Mouse (Mus musculus) naive thymus-derived CD4-positive, alpha-beta T cell, adult 2 months (primary cell): ENCODE results near the gene 2010111I01Rik.

Experiments
- DNase-seq: peaks from one replicate; pipeline ENCODE4 v3.0.0-alpha.2; 2011; ENCODE audit warnings: low read depth

Gene 2010111I01Rik

DNA sequence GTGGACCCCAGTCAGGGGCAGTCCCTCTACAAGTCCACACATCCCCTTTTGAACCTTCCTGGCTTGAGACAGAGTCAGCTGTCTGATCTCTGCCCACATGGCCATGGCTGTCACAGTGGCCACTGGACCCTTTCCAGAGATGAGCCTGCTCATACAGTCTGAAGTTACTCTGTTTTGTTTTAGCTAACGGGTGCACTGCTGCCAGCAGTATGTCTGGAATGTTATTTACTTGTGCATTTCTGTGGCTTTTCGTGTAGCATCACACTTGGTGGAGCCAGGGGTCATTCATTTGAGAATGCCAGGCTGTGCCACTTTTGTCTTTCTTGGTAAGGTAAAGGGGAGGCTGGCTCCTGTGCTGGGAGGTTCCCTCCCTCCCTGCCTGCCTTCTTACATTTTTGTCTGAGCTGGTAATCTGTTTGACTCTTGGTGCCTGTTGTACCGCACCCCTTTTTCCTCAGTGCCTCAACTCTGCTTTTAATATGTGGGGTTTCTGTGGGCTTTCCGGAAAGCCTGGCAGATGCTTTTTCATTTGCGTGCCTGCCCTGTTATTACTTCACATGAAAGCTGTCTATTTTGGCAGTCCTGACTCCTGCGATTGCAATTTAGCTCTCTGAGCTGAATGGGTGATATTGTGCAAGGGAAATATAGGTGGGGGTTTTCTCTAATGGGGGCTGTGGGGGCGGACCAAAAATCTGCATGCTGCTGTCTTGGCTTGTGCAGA is 190.3 kb downstream of the 2010111I01Rik start:
- no peak for DNase-seq

- DNase-seq, result no peak
Measured at GRCm38 (mm10) chr13:63156264-63156663, 191.6 kb downstream of the 2010111I01Rik start.

- no peak for DNase-seq
Measured at GRCm38 (mm10) chr13:63170282-63171073, 205.8 kb downstream of the 2010111I01Rik start.

- no peak for DNase-seq
Measured at GRCm38 (mm10) chr13:63171347-63172096, 206.8 kb downstream of the 2010111I01Rik start.

GRCm38 (mm10) chr13:63172097-63172445 is 207.4 kb downstream of the 2010111I01Rik start:
- DNase-seq, result no peak

- DNase-seq, result no peak
Measured at GRCm38 (mm10) chr13:63174252-63175020, 209.7 kb downstream of the 2010111I01Rik start.

GRCm38 (mm10) chr13:63176131-63176530 is 211.4 kb downstream of the 2010111I01Rik start:
- no peak for DNase-seq

DNA sequence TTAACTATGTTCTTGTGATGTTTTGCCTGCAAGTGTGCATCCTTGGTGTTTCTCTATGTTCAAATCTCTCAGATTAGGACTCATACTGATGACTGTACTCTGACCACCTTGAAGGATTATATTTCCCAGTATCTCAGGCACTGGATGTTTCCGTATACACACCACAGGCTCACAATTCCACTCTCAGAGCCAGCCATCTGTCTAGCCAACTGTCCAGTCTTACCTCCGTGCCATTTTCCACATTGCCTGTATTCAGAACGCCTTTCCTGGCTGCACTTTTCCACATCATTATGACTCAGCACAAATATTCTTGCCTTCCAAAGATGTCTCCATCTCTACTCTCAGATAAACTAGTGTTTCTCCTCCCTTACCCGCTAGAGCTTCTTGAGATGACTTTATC is 212.5 kb downstream of the 2010111I01Rik start:
- DNase-seq, result no peak

GRCm38 (mm10) chr13:63180641-63181235 is 216.0 kb downstream of the 2010111I01Rik start:
- no peak for DNase-seq

GRCm38 (mm10) chr13:63184946-63185345 is 220.3 kb downstream of the 2010111I01Rik start:
- no peak for DNase-seq

DNA sequence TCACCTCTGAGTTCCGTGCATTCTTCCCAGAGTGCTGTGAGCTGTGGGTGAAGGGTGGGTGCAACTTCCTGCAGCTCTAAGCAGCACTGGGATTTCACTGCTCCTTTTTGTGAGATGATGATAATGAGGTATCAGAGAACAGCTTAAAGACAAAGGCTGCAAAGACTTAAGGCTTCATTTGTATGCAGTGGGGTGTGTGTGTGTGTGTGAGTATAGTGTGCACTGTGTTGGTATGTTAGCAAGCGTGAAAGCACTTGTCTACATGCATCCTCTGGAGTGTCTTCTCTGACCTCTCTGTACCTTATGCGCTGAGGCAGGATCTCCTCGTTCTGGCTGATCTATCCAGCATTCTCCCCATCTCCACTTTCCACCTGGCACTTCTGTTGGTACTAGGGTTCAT is 221.5 kb downstream of the 2010111I01Rik start:
- DNase-seq, result no peak

DNA sequence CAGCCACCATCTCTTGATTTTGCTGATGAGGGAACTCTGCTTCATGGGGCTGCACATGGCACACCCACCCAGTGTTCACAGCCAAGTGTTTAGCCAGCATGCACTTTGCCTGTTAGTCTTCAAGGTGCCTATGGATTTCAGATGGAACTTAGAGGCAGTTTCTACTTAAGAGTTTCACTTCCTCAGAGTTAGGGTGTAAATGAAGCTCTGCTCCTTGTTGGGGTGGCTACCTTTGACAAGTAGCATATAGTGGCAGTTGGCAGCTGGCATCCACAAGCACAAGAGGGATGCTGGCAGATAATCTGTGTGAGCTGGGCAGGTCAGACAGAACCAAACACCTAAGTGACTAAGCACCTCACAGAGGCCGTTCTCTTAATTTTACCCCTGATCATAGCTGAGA is 221.9 kb downstream of the 2010111I01Rik start:
- no peak for DNase-seq

GRCm38 (mm10) chr13:63187145-63188143 is 222.8 kb downstream of the 2010111I01Rik start:
- peak; percentile 32 for DNase-seq

DNA sequence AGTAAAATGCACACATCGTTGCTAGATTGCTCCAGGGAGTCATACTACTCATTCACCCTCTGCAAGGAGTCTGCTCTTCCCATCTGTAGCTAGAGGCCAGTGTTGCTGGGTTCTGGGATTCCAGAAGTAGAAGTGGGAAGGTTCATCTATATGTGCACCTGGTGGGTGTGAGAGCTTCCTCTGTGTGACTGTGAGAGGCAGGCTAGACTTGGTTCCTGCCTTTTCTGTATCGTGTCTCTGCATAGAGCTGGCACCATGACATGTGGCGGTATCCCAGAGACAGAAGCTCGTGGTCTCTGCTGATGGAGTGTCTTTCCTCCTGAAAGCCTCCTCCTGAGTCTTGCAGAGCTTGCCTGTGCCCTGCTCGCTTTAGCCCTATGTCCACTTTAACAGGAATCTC is 223.6 kb downstream of the 2010111I01Rik start:
- DNase-seq, result no peak

DNA sequence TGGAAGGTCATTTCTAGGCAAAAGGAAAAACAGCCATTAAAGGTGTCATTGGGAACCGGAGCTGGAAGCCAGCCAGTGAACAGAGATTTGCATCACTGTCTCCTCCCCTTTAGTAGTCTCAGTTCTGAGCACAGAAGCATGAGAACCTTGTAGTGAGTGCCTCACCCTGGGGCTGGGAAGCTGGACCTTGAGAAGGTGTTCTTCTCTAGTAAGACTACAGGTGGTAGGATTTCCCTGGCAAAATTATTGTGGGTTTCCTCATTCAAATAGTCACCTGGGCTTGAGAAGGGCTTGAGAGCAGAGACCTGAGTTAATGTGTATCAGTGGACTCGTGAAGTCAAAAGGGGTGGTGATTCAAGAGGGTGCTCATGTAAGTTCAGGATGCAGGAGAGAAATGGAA is 224.1 kb downstream of the 2010111I01Rik start:
- no peak for DNase-seq

- DNase-seq, result no peak
Measured at GRCm38 (mm10) chr13:63193423-63193822, 228.7 kb downstream of the 2010111I01Rik start.

- DNase-seq, result no peak
Measured at GRCm38 (mm10) chr13:63198038-63198437, 233.3 kb downstream of the 2010111I01Rik start.

GRCm38 (mm10) chr13:63199588-63199987 is 234.9 kb downstream of the 2010111I01Rik start:
- DNase-seq, result no peak

- no peak for DNase-seq
Measured at GRCm38 (mm10) chr13:63203502-63204278, 239.0 kb downstream of the 2010111I01Rik start.
